Comparison of ENCODE assay signal across 21 mouse cellular contexts in the genomic region with DNA sequence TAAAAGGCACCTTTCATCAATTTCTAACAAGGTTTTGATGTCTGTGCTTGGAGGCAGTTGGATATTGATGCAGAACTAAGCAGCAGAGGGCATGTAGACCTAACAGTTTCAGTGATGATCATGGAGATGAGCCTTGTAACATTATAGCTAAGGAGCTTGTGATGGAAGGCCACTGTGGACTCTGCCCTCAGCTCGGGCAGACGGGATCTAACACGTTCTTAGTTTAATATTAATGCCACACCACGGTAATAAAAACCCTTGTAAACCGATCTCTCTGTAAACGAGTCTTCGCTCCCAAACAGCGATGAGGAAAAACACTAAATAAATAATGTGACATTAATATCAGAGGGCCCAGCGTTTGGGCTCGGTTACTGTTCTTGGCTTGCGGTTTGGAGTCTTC.
"Had no signal": no experiment of that assay in that cellular context is flagged by ENCODE, and none has a peak within 500 bp of the region (broad histone marks: within the 10 kb centered on the region; RNA-seq: fewer than 3 reads in every experiment).

No protein-coding gene starts in this region.

- H3K27me3 ChIP-seq: limb, embryonic 15.5 days; midbrain, embryonic 12.5 days; midbrain, embryonic 15.5 days; neural tube, embryonic 12.5 days; neural tube, embryonic 15.5 days had no signal

- H3K4me3 ChIP-seq: limb, embryonic 12.5 days; limb, embryonic 15.5 days; midbrain, embryonic 12.5 days; midbrain, embryonic 15.5 days; neural tube, embryonic 12.5 days; neural tube, embryonic 15.5 days had no signal

- H3K27ac ChIP-seq: hindbrain, postnatal 0 days; kidney, postnatal 0 days; limb, embryonic 12.5 days; limb, embryonic 15.5 days; liver, embryonic 14.5 days; macrophage; midbrain, embryonic 12.5 days; midbrain, embryonic 15.5 days; neural tube, embryonic 12.5 days; neural tube, embryonic 15.5 days; stomach, postnatal 0 days had no signal

- H3K36me3 ChIP-seq: limb, embryonic 12.5 days; limb, embryonic 15.5 days; midbrain, embryonic 12.5 days; midbrain, embryonic 15.5 days; neural tube, embryonic 12.5 days; neural tube, embryonic 15.5 days had no signal

- H3K9ac ChIP-seq: limb, embryonic 12.5 days; limb, embryonic 15.5 days; liver, embryonic 14.5 days; liver, postnatal 0 days; lung, embryonic 14.5 days; midbrain, embryonic 12.5 days; midbrain, embryonic 15.5 days; neural tube, embryonic 12.5 days; neural tube, embryonic 15.5 days had no signal

- H3K4me1 ChIP-seq: limb, embryonic 12.5 days; limb, embryonic 15.5 days; midbrain, embryonic 12.5 days; midbrain, embryonic 15.5 days; neural tube, embryonic 12.5 days; neural tube, embryonic 15.5 days had no signal

- ATAC-seq: hindbrain, postnatal 0 days; inflammation-experienced regulatory T-cells, adult 6 months; liver, postnatal 0 days; lung, postnatal 0 days; midbrain, embryonic 15.5 days had no signal

- H3K4me2 ChIP-seq: limb, embryonic 12.5 days; limb, embryonic 15.5 days; liver, embryonic 11.5 days; lung, embryonic 14.5 days; midbrain, embryonic 12.5 days; midbrain, embryonic 15.5 days; neural tube, embryonic 12.5 days; neural tube, embryonic 15.5 days had no signal

- DNase-seq: left cerebral cortex, postnatal 4 days; liver, postnatal 0 days; lung, embryonic 14.5 days; right cerebral cortex, adult 18-20 months; right cerebral cortex, postnatal 14 days; right cerebral cortex, postnatal 4 days; thymus, postnatal 25 days had no signal

- H3K9me3 ChIP-seq: limb, embryonic 12.5 days; limb, embryonic 15.5 days; midbrain, embryonic 12.5 days; midbrain, embryonic 15.5 days; neural tube, embryonic 12.5 days; neural tube, embryonic 15.5 days had no signal
